Mouse (Mus musculus) heart, postnatal 0 days (tissue): ENCODE data around the gene Ndufb5. TPM values are rescaled to one million over a fixed set of nuclear protein-coding genes. Genes with fewer than 3 reads are reported as not detected.

ENCODE experiments used
- ATAC-seq: fragments of 200-750 bp; cut with Nextera tagmentation; 2 replicates; pipeline ENCODE4 v1.8.0; 2017; ENCODE audit warnings: low read depth, moderate number of reproducible peaks, moderate library complexity; ENCODE audit not compliant: insufficient read depth
- DNase-seq: peaks from one replicate; pipeline ENCODE4 v3.0.0-alpha.2; 2016; ENCODE audit warnings: low spot score
- H3K27ac ChIP-seq: fragments of 300-500 bp; sonication (generic); 2 replicates; pipeline ENCODE4 v1.5.1; 2014; ENCODE audit warnings: low read depth, mild to moderate bottlenecking
- H3K27me3 ChIP-seq: fragments of 300-500 bp; sonication (generic); 2 replicates; pipeline ENCODE4 v1.6.1; 2014; ENCODE audit warnings: low read length, mixed read lengths; ENCODE audit not compliant: control insufficient read depth, insufficient read depth
- H3K36me3 ChIP-seq: fragments of 300-500 bp; sonication (generic); replicated peaks from 2 replicates; pipeline ENCODE4 v1.6.1; 2014; ENCODE audit warnings: low read length, mixed read lengths; ENCODE audit not compliant: control insufficient read depth, insufficient read depth
- H3K4me1 ChIP-seq: fragments of 300-500 bp; sonication (generic); 2 replicates; pipeline ENCODE4 v1.6.1; 2014; ENCODE audit warnings: antibody characterized with exemption; ENCODE audit not compliant: control insufficient read depth, insufficient read depth
- H3K4me2 ChIP-seq: fragments of 300-500 bp; sonication (generic); 2 replicates; pipeline ENCODE4 v1.6.1; 2014; ENCODE audit warnings: low read depth, mild to moderate bottlenecking, low read length, moderate library complexity
- H3K4me3 ChIP-seq: fragments of 300-500 bp; sonication (generic); 2 replicates; pipeline ENCODE4 v1.5.1; 2014; ENCODE audit warnings: low read depth, low read length
- H3K9ac ChIP-seq: fragments of 300-500 bp; sonication (generic); replicated peaks from 2 replicates; pipeline ENCODE4 v1.6.1; 2014; ENCODE audit warnings: low read depth, low read length, mixed read lengths
- H3K9me3 ChIP-seq: fragments of 300-500 bp; sonication (generic); replicated peaks from 2 replicates; pipeline ENCODE4 v1.6.1; 2016; ENCODE audit warnings: low read length; ENCODE audit not compliant: control insufficient read depth
- CTCF ChIP-seq: IDR thresholded peaks from 2 replicates; pipeline ENCODE4 v1.5.1; 2016; ENCODE audit warnings: antibody characterized with exemption, control low read depth, low read depth
- EP300 ChIP-seq: IDR thresholded peaks from 2 replicates; pipeline ENCODE4 v1.6.1; 2016; ENCODE audit warnings: antibody characterized with exemption, low read depth
- WGBS: fragments of 180-500 bp; shearing (Covaris S2); extraction: QIAGEN DNeasy Blood & Tissue Kit; methylation state at CpG from one replicate; pipeline ENCODE4 v1.1.7; 2014; 5-methylcytosine and 5-hydroxymethylcytosine counted together
- polyA plus RNA-seq: library from polyadenylated mRNA; unstranded; fragments of >200 nt; fragmentation: Nextera tagmentation; extraction: Ambion mirVana; gene quantifications from 2 replicates; pipeline ENCODE4 v1.2.1, GENCODE M21; 2015
- total RNA-seq: library from RNA; depleted of rRNA; stranded (reverse); fragments of >200 nt; gene quantifications from 2 replicates; pipeline ENCODE4 v1.2.3, GENCODE M21; 2014; ENCODE audit warnings: low replicate concordance; rRNA removed

Ndufb5 gene
- total RNA-seq: 1,718 and 2,037 TPM in 2 replicates
- polyA plus RNA-seq: 1,180 and 1,227 TPM in 2 replicates

GRCm38 (mm10) chr3:32736244-32737171 lies at the start of gene Ndufb5:
Ndufb5 (plus strand) TSS chr3:32736990.
- no peaks in the 10 kb centered on the region for H3K9me3 ChIP-seq
- DNase-seq (peak; percentile 99), ATAC-seq (peak; percentile 96)
- peaks cover 31% of the 10 kb centered on the region for H3K4me1 ChIP-seq
- peak within 1 kb of the TSS; percentile 94 for H3K27ac ChIP-seq
- WGBS: under 1% methylated on average over 62 of the region's 62 CpGs
- 0 out of 2 replicates have a peak, but pooled peaks have one; percentile 54 for TF ChIP-seq EP300
- TF ChIP-seq CTCF: no peak
- peaks cover 26% of the 10 kb centered on the region for H3K36me3 ChIP-seq
- H3K4me3 ChIP-seq: peak within 1 kb of the TSS; percentile 91
- H3K4me2 ChIP-seq: peak within 1 kb of the TSS; percentile 65
- H3K9ac ChIP-seq: peak within 1 kb of the TSS; percentile 93
- H3K27me3 ChIP-seq: no peaks in the 10 kb centered on the region

DNA sequence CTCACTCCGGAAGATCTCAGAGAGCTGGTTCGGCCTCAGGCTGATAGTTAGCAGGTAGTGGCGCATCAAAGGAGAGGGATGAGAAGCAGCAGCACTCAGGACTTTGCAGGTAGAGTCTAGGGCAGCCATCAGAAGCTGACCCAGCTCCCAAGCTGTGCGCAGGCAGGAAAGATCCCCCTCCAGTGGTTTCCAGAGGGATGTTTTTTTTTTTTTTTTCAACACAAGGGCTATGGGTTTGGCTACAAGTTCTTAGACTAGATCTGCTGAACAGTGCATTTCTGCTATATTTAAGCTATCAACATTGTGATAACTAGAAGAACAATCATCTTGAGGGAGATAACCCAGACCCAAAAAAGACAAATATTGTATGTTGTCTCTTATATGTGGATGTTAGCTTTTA lies 49.6 kb upstream of the Ndufb5 start:
- H3K36me3 ChIP-seq: no peaks in the 10 kb centered on the region
- no peak overlapping the region for H3K27ac ChIP-seq
- H3K9me3 ChIP-seq: no peaks in the 10 kb centered on the region
- H3K4me2 ChIP-seq: no peak overlapping the region
- no peak for DNase-seq
- 52% methylated on average over 4 of the region's 4 CpGs for WGBS
- no peak overlapping the region for H3K9ac ChIP-seq
- no peak overlapping the region for H3K4me3 ChIP-seq
- no peaks in the 10 kb centered on the region for H3K27me3 ChIP-seq
- ATAC-seq: no peak
- 0 out of 2 replicates have a peak, but pooled peaks cover 2% of the 10 kb centered on the region for H3K4me1 ChIP-seq
- TF ChIP-seq CTCF (peak; percentile 23; the same call in 1 of the 2 replicates), EP300 (no peak)

GRCm38 (mm10) chr3:32689567-32689999 lies 47.2 kb upstream of the Ndufb5 start:
- DNase-seq: no peak
- no peak overlapping the region for H3K4me3 ChIP-seq
- H3K36me3 ChIP-seq: no peaks in the 10 kb centered on the region
- no peak overlapping the region for H3K9ac ChIP-seq
- H3K27me3 ChIP-seq: no peaks in the 10 kb centered on the region
- no peak for ATAC-seq
- TF ChIP-seq CTCF: no peak
- TF ChIP-seq EP300: no peak
- WGBS: 49% methylated on average over 9 of the region's 9 CpGs
- H3K4me2 ChIP-seq: no peak overlapping the region
- no peaks in the 10 kb centered on the region for H3K9me3 ChIP-seq
- H3K4me1 ChIP-seq: 0 out of 2 replicates have a peak, but pooled peaks cover 7% of the 10 kb centered on the region
- no peak overlapping the region for H3K27ac ChIP-seq

GRCm38 (mm10) chr3:32690008-32690407 lies 46.8 kb upstream of the Ndufb5 start:
- Histone ChIP-seq H3K27ac (no peak overlapping the region), H3K4me2 (no peak overlapping the region), H3K9ac (no peak overlapping the region), H3K27me3 (no peaks in the 10 kb centered on the region), H3K4me3 (no peak overlapping the region), H3K36me3 (no peaks in the 10 kb centered on the region), H3K4me1 (0 out of 2 replicates have a peak, but pooled peaks cover 7% of the 10 kb centered on the region), H3K9me3 (no peaks in the 10 kb centered on the region)
- DNase-seq (no peak), ATAC-seq (no peak)
- TF ChIP-seq CTCF: no peak
- TF ChIP-seq EP300: no peak
- 65% methylated on average over 3 of the region's 3 CpGs for WGBS

- Histone ChIP-seq H3K4me3 (no peak overlapping the region), H3K4me2 (no peak overlapping the region), H3K36me3 (no peaks in the 10 kb centered on the region), H3K9me3 (no peaks in the 10 kb centered on the region), H3K9ac (no peak overlapping the region), H3K27ac (no peak overlapping the region), H3K4me1 (0 out of 2 replicates have a peak, but pooled peaks cover 7% of the 10 kb centered on the region), H3K27me3 (no peaks in the 10 kb centered on the region)
- 33% methylated on average over 1 of the region's 1 CpGs for WGBS
- TF ChIP-seq EP300: no peak
- no peak for TF ChIP-seq CTCF
- ATAC-seq: no peak
- no peak for DNase-seq
Measured at GRCm38 (mm10) chr3:32690901-32691300, 45.9 kb upstream of the Ndufb5 start.
